Mouse (Mus musculus): Measurements from ENCODE around the gene Abcb9. TPM values are rescaled to one million over a fixed set of nuclear protein-coding genes. Genes with fewer than 3 reads are reported as not detected.

Gene Abcb9
- polyA plus RNA-seq, 1 experiment from 2014 or later, result 1.6 TPM

GRCm38 (mm10) chr5:124103552-124103951, 8.0 kb upstream of the Abcb9 start:
- WGBS (ENCODE audit: missing documents), result 94% methylated on average over 5 of the region's 9 CpGs
- no peak overlapping the region for H3K27ac ChIP-seq
- H3K4me3 ChIP-seq (ENCODE audit: inconsistent target), result no peak overlapping the region
- H3K79me2 ChIP-seq (ENCODE audit: inconsistent target), result no peaks in the 10 kb centered on the region
- no peaks in the 10 kb centered on the region for H3K36me3 ChIP-seq (ENCODE audit: inconsistent target)

GRCm38 (mm10) chr5:124103020-124103419, 7.4 kb upstream of the Abcb9 start:
- Histone ChIP-seq H3K27ac (no peak overlapping the region), H3K4me3 (ENCODE audit: inconsistent target) (no peak overlapping the region), H3K36me3 (ENCODE audit: inconsistent target) (no peaks in the 10 kb centered on the region), H3K79me2 (ENCODE audit: inconsistent target) (no peaks in the 10 kb centered on the region)
- 84% methylated on average over 3 of the region's 3 CpGs for WGBS (ENCODE audit: missing documents)

GRCm38 (mm10) chr5:124102326-124102725, 6.7 kb upstream of the Abcb9 start:
- Histone ChIP-seq H3K79me2 (ENCODE audit: inconsistent target) (no peaks in the 10 kb centered on the region), H3K36me3 (ENCODE audit: inconsistent target) (no peaks in the 10 kb centered on the region), H3K4me3 (ENCODE audit: inconsistent target) (no peak overlapping the region), H3K27ac (no peak overlapping the region)
- WGBS (ENCODE audit: missing documents), result 92% methylated on average over 6 of the region's 6 CpGs

GRCm38 (mm10) chr5:124100128-124101044, 4.8 kb upstream of the Abcb9 start:
- Histone ChIP-seq H3K27ac (no peak overlapping the region), H3K4me3 (ENCODE audit: inconsistent target) (no peak overlapping the region), H3K79me2 (ENCODE audit: inconsistent target) (no peaks in the 10 kb centered on the region), H3K36me3 (ENCODE audit: inconsistent target) (no peaks in the 10 kb centered on the region)
- WGBS (ENCODE audit: missing documents), result 96% methylated on average over 9 of the region's 11 CpGs

GRCm38 (mm10) chr5:124098923-124099322, 3.3 kb upstream of the Abcb9 start:
- WGBS (ENCODE audit: missing documents), result 92% methylated on average over 2 of the region's 2 CpGs
- Histone ChIP-seq H3K27ac (no peak overlapping the region), H3K4me3 (ENCODE audit: inconsistent target) (no peak overlapping the region), H3K36me3 (ENCODE audit: inconsistent target) (no peaks in the 10 kb centered on the region), H3K79me2 (ENCODE audit: inconsistent target) (no peaks in the 10 kb centered on the region)

GRCm38 (mm10) chr5:124095077-124095581, 469 bp downstream of the Abcb9 start:
- Histone ChIP-seq H3K79me2 (ENCODE audit: inconsistent target) (no peaks in the 10 kb centered on the region), H3K4me3 (ENCODE audit: inconsistent target) (peak overlapping the region; percentile 23), H3K36me3 (ENCODE audit: inconsistent target) (no peaks in the 10 kb centered on the region), H3K27ac (no peak overlapping the region)
- 23% methylated on average over 19 of the region's 19 CpGs for WGBS (ENCODE audit: missing documents)

GRCm38 (mm10) chr5:124093852-124094604, 1.6 kb downstream of the Abcb9 start:
- WGBS (ENCODE audit: missing documents), result 93% methylated on average over 10 of the region's 12 CpGs
- Histone ChIP-seq H3K4me3 (ENCODE audit: inconsistent target) (no peak overlapping the region), H3K27ac (no peak overlapping the region), H3K79me2 (ENCODE audit: inconsistent target) (no peaks in the 10 kb centered on the region), H3K36me3 (ENCODE audit: inconsistent target) (no peaks in the 10 kb centered on the region)

- Histone ChIP-seq H3K4me3 (ENCODE audit: inconsistent target) (no peak overlapping the region), H3K36me3 (ENCODE audit: inconsistent target) (no peaks in the 10 kb centered on the region), H3K79me2 (ENCODE audit: inconsistent target) (no peaks in the 10 kb centered on the region), H3K27ac (no peak overlapping the region)
- WGBS (ENCODE audit: missing documents), result 85% methylated on average over 11 of the region's 11 CpGs
Measured at GRCm38 (mm10) chr5:124093120-124093794, 2.3 kb downstream of the Abcb9 start.

- Histone ChIP-seq H3K36me3 (ENCODE audit: inconsistent target) (no peaks in the 10 kb centered on the region), H3K79me2 (ENCODE audit: inconsistent target) (no peaks in the 10 kb centered on the region), H3K4me3 (ENCODE audit: inconsistent target) (no peak overlapping the region), H3K27ac (no peak overlapping the region)
- 88% methylated on average over 9 of the region's 9 CpGs for WGBS (ENCODE audit: missing documents)
Measured at GRCm38 (mm10) chr5:124091951-124092406, 3.6 kb downstream of the Abcb9 start.

GRCm38 (mm10) chr5:124089868-124090267, 5.7 kb downstream of the Abcb9 start:
- WGBS (ENCODE audit: missing documents), result 93% methylated on average over 23 of the region's 23 CpGs
- Histone ChIP-seq H3K36me3 (ENCODE audit: inconsistent target) (no peaks in the 10 kb centered on the region), H3K4me3 (ENCODE audit: inconsistent target) (no peak overlapping the region), H3K79me2 (ENCODE audit: inconsistent target) (no peaks in the 10 kb centered on the region), H3K27ac (no peak overlapping the region)

- Histone ChIP-seq H3K27ac (no peak overlapping the region), H3K79me2 (ENCODE audit: inconsistent target) (no peaks in the 10 kb centered on the region), H3K4me3 (ENCODE audit: inconsistent target) (no peak overlapping the region), H3K36me3 (ENCODE audit: inconsistent target) (no peaks in the 10 kb centered on the region)
- WGBS (ENCODE audit: missing documents), result 89% methylated on average over 4 of the region's 4 CpGs
Measured at GRCm38 (mm10) chr5:124086876-124087275, 8.7 kb downstream of the Abcb9 start.

- 74% methylated on average over 3 of the region's 3 CpGs for WGBS (ENCODE audit: missing documents)
- Histone ChIP-seq H3K79me2 (ENCODE audit: inconsistent target) (no peaks in the 10 kb centered on the region), H3K4me3 (ENCODE audit: inconsistent target) (no peak overlapping the region), H3K27ac (no peak overlapping the region), H3K36me3 (ENCODE audit: inconsistent target) (no peaks in the 10 kb centered on the region)
Measured at GRCm38 (mm10) chr5:124085513-124085912, 10.1 kb downstream of the Abcb9 start.

GRCm38 (mm10) chr5:124084588-124085173, 10.9 kb downstream of the Abcb9 start:
- WGBS (ENCODE audit: missing documents), result 44% methylated on average over 11 of the region's 11 CpGs
- Histone ChIP-seq H3K79me2 (ENCODE audit: inconsistent target) (no peaks in the 10 kb centered on the region), H3K4me3 (ENCODE audit: inconsistent target) (no peak overlapping the region), H3K36me3 (ENCODE audit: inconsistent target) (no peaks in the 10 kb centered on the region), H3K27ac (no peak overlapping the region)

Data from macrophage (primary cell).